Mouse (Mus musculus) C2C12 (cell line): ENCODE measurements around the gene Pdha2. TPM values are rescaled to one million over a fixed set of nuclear protein-coding genes. Genes with fewer than 3 reads are reported as not detected.

Experiments
- H3K27me3 ChIP-seq: one replicate; pipeline ENCODE4 v1.6.1; 2011; ENCODE audit not compliant: control insufficient read depth, insufficient read depth, insufficient read length
- H3K36me3 ChIP-seq: one replicate; pipeline ENCODE4 v1.6.1; 2011; ENCODE audit not compliant: control insufficient read depth, insufficient read depth
- H3K4me3 ChIP-seq: one replicate; pipeline ENCODE4 v1.5.1; 2011; ENCODE audit warnings: mild to moderate bottlenecking, control low read depth; ENCODE audit not compliant: poor library complexity, insufficient read depth, severe bottlenecking
- H3K79me2 ChIP-seq: one replicate; pipeline ENCODE4 v1.6.1; 2011; ENCODE audit not compliant: control insufficient read depth, insufficient read depth
- H3K79me3 ChIP-seq: one replicate; pipeline ENCODE4 v1.6.1; 2011; ENCODE audit warnings: low read depth, control low read depth
- H3ac ChIP-seq: one replicate; pipeline ENCODE3; 2011; ENCODE audit warnings: low read depth; ENCODE audit not compliant: control insufficient read depth, insufficient read length
- CEBPB ChIP-seq: IDR thresholded peaks from one replicate; pipeline ENCODE4 v1.6.1; 2011; ENCODE audit warnings: low read depth, mild to moderate bottlenecking, control low read depth, moderate library complexity
- CTCF ChIP-seq: IDR thresholded peaks from one replicate; pipeline ENCODE4 v1.5.1; 2011; ENCODE audit not compliant: control insufficient read depth, insufficient read depth, insufficient read length
- FOSL1 ChIP-seq: IDR thresholded peaks from one replicate; pipeline ENCODE4 v1.8.0; 2011; ENCODE audit warnings: mild to moderate bottlenecking, low read length; ENCODE audit not compliant: poor library complexity, insufficient read depth, severe bottlenecking
- MAX ChIP-seq: IDR thresholded peaks from one replicate; pipeline ENCODE4 v1.6.1; 2011; ENCODE audit warnings: mild to moderate bottlenecking, control low read depth
- MYOD1 ChIP-seq: IDR thresholded peaks from one replicate; pipeline ENCODE4 v1.6.1; 2011; ENCODE audit warnings: low read depth; ENCODE audit not compliant: control insufficient read depth, insufficient read length
- MYOG ChIP-seq: IDR thresholded peaks from one replicate; pipeline ENCODE4 v1.6.1; 2011; ENCODE audit not compliant: control insufficient read depth, insufficient read length; ENCODE audit errors: extremely low read depth
- USF1 ChIP-seq: IDR thresholded peaks from one replicate; pipeline ENCODE4 v1.6.1; 2011; ENCODE audit warnings: low read depth, mild to moderate bottlenecking, control low read depth, moderate library complexity
- long read RNA-seq, 2 experiments: library from polyadenylated mRNA; unstranded; transcript quantifications; one replicate each; pipeline ENCODE4 v2.0.0; 2019 to 2020
- polyA plus RNA-seq: library from polyadenylated mRNA; unstranded; fragments of >200 nt; fragmentation: generic; extraction: Trizol; gene quantifications from one replicate; pipeline ENCODE4 v1.2.1, GENCODE M21; 2012; ENCODE audit warnings: missing spikeins

Gene Pdha2
- 0.04 TPM for polyA plus RNA-seq
- long read RNA-seq, experiment 1: 0 reads
- long read RNA-seq, experiment 2: 0 reads

- Histone ChIP-seq H3ac (no peak within 1 kb of the TSS), H3K79me2 (no peaks in the 10 kb centered on the region), H3K36me3 (no peaks in the 10 kb centered on the region), H3K79me3 (no peaks in the 10 kb centered on the region), H3K4me3 (no peak within 1 kb of the TSS), H3K27me3 (no peaks in the 10 kb centered on the region)
- TF ChIP-seq FOSL1 (no peak), MYOD1 (no peak), CTCF (no peak), MAX (no peak), CEBPB (no peak), USF1 (no peak), MYOG (no peak)
Measured at GRCm38 (mm10) chr3:141212255-141212654, at the start of gene Pdha2. Gene Pdha2 (minus strand): TSS chr3:141212355.

GRCm38 (mm10) chr3:141260518-141260917 is 48.4 kb upstream of the Pdha2 start:
- Histone ChIP-seq H3K4me3 (no peak overlapping the region), H3K36me3 (no peaks in the 10 kb centered on the region), H3K79me2 (no peaks in the 10 kb centered on the region), H3K79me3 (no peaks in the 10 kb centered on the region), H3K27me3 (no peaks in the 10 kb centered on the region), H3ac (no peak overlapping the region)
- no peak for TF ChIP-seq MYOD1
- TF ChIP-seq USF1: no peak
- no peak for TF ChIP-seq CEBPB
- TF ChIP-seq MYOG: no peak
- TF ChIP-seq CTCF: no peak
- TF ChIP-seq FOSL1: no peak

- Histone ChIP-seq H3ac (no peak overlapping the region), H3K79me2 (no peaks in the 10 kb centered on the region), H3K79me3 (no peaks in the 10 kb centered on the region), H3K27me3 (no peaks in the 10 kb centered on the region), H3K4me3 (no peak overlapping the region), H3K36me3 (no peaks in the 10 kb centered on the region)
- TF ChIP-seq MYOG: no peak
- no peak for TF ChIP-seq USF1
- no peak for TF ChIP-seq MAX
- no peak for TF ChIP-seq FOSL1
- TF ChIP-seq CTCF: no peak
- no peak for TF ChIP-seq CEBPB
- no peak for TF ChIP-seq MYOD1
Measured at GRCm38 (mm10) chr3:141251440-141251839, 39.3 kb upstream of the Pdha2 start.

GRCm38 (mm10) chr3:141244725-141245298 is 32.7 kb upstream of the Pdha2 start:
- TF ChIP-seq CEBPB: no peak
- no peak for TF ChIP-seq MAX
- TF ChIP-seq CTCF: no peak
- no peak for TF ChIP-seq FOSL1
- no peak overlapping the region for H3ac ChIP-seq
- H3K4me3 ChIP-seq: no peak overlapping the region
- H3K79me2 ChIP-seq: no peaks in the 10 kb centered on the region
- H3K36me3 ChIP-seq: no peaks in the 10 kb centered on the region
- no peaks in the 10 kb centered on the region for H3K79me3 ChIP-seq
- no peaks in the 10 kb centered on the region for H3K27me3 ChIP-seq

GRCm38 (mm10) chr3:141238071-141238470 is 25.9 kb upstream of the Pdha2 start:
- Histone ChIP-seq H3ac (no peak overlapping the region), H3K4me3 (no peak overlapping the region), H3K79me2 (no peaks in the 10 kb centered on the region), H3K79me3 (no peaks in the 10 kb centered on the region), H3K27me3 (no peaks in the 10 kb centered on the region), H3K36me3 (no peaks in the 10 kb centered on the region)
- TF ChIP-seq FOSL1 (no peak), MYOG (no peak), MYOD1 (no peak), USF1 (no peak), CEBPB (no peak), CTCF (no peak), MAX (no peak)

GRCm38 (mm10) chr3:141229148-141229547 is 17.0 kb upstream of the Pdha2 start:
- TF ChIP-seq USF1 (no peak), MYOG (no peak), MYOD1 (no peak), MAX (no peak), CEBPB (no peak), CTCF (no peak), FOSL1 (no peak)
- no peak overlapping the region for H3K4me3 ChIP-seq
- H3K27me3 ChIP-seq: no peaks in the 10 kb centered on the region
- H3ac ChIP-seq: no peak overlapping the region
- H3K79me2 ChIP-seq: no peaks in the 10 kb centered on the region
- no peaks in the 10 kb centered on the region for H3K79me3 ChIP-seq
- no peaks in the 10 kb centered on the region for H3K36me3 ChIP-seq
